Mouse (Mus musculus) E14TG2a.4 (cell line): ENCODE results near the gene Clec2g.
"Not testable (repeated sequence)": the region's sequence is repeated elsewhere in the genome, so short reads cannot be mapped to it uniquely, and the experiment has no call there.

Experiments
- H3K27me3 ChIP-seq: 2 replicates; pipeline ENCODE4 v1.6.1; 2014; ENCODE audit warnings: low read length, control low read depth; ENCODE audit not compliant: insufficient read depth
- H3K36me3 ChIP-seq: 2 replicates; pipeline ENCODE4 v1.6.1; 2014; ENCODE audit warnings: low read length, control low read depth; ENCODE audit not compliant: insufficient read depth
- H3K4me1 ChIP-seq: replicated peaks from 2 replicates; pipeline ENCODE4 v1.6.1; 2014; ENCODE audit warnings: low read depth, low read length, control low read depth
- H3K4me3 ChIP-seq: replicated peaks from 2 replicates; pipeline ENCODE4 v1.5.1; 2014; ENCODE audit warnings: mild to moderate bottlenecking, low read length
- H3K9me3 ChIP-seq: 2 replicates; pipeline ENCODE4 v1.6.1; 2014; ENCODE audit warnings: low read length, control low read depth
- CTCF ChIP-seq: conservative IDR thresholded peaks from 2 replicates; pipeline ENCODE4 v1.5.1; 2014; ENCODE audit warnings: low read length
- NANOG ChIP-seq: IDR thresholded peaks from 2 replicates; pipeline ENCODE4 v1.6.1; 2014; ENCODE audit warnings: borderline replicate concordance, low read length, mixed read lengths
- POU5F1 ChIP-seq: IDR thresholded peaks from 2 replicates; pipeline ENCODE4 v1.6.1; 2014; ENCODE audit warnings: low read length, borderline replicate concordance

Gene Clec2g

DNA sequence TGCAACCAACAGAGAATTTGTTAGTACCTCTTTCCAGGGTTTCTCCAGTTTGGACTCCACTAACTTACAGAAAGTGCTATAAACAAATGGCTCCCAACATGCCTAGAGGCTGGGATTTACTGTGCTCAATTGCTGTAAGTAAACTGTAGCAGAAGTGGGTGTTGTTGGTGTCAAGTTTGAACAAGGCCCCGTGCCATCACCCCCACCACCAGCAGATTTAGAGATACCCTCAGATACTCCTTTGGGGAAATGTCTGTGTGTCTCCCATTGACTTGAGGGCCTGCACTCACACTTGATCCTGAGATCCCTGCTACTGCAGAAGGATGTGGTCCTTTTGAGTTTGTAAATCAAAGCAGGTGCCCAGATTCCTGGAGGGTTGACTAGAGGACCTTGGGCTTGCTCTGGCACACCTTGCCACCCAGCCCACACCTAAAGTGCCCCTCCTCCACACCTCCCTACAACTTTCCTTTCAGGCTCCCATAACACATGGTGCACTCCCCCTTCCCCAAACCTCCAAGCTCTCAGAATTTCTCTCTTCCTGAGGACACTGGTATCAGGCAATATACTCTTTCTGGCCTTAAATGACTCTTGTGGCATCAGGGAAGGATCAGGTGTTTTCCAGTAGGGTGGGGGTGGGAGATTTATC, 37.3 kb downstream of the Clec2g start:
- TF ChIP-seq CTCF (no peak), NANOG (no peak), POU5F1 (no peak)
- H3K4me1 ChIP-seq = no peaks in the 10 kb centered on the region
- H3K36me3 ChIP-seq = no peaks in the 10 kb centered on the region
- H3K27me3 ChIP-seq = no peaks in the 10 kb centered on the region
- H3K4me3 ChIP-seq = no peak overlapping the region
- H3K9me3 ChIP-seq = peaks cover 31% of the 10 kb centered on the region

GRCm38 (mm10) chr6:128972156-128972555, 38.0 kb downstream of the Clec2g start:
- Histone ChIP-seq H3K36me3 (no peaks in the 10 kb centered on the region), H3K4me3 (no peak overlapping the region), H3K9me3 (peaks cover 27% of the 10 kb centered on the region), H3K4me1 (no peaks in the 10 kb centered on the region), H3K27me3 (no peaks in the 10 kb centered on the region)
- TF ChIP-seq CTCF = no peak
- TF ChIP-seq NANOG = no peak
- no peak for TF ChIP-seq POU5F1

DNA sequence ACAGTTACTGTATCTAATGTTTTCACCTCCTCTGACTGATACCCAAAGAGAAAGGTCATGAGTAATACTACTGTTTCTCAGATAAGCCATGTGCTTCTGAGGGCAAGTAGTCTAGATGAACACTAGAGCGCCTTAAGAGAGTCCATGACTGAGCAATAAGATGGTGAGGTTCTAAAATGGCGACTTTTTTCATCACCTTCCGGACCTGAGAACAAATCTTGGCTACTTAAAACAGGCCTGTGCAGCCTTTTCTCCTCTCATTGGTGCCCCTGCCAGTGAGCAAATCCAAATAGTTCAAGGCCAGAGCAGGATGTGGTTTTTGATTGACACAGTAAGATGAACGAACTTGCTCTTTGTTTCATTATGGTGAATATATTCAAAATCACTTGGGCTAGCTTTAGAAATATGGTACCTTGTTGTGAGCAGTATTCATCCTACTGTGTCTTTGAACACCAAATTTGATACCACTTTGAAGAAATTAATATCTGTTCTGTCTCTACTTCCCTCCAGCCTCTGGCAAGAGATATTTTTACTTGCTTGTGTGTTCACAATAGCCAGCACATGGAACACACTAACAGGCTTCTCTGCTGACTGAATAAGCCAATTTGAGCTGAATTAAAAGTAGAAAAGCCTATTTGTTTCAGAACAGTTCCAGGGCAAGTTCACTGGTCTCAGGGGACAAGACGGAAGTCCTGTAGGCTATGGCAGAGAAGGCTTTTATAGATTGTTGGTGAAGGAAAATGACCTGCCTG, 38.7 kb downstream of the Clec2g start:
- Histone ChIP-seq H3K36me3 (no peaks in the 10 kb centered on the region), H3K9me3 (peaks cover 27% of the 10 kb centered on the region), H3K4me1 (no peaks in the 10 kb centered on the region), H3K4me3 (no peak overlapping the region), H3K27me3 (no peaks in the 10 kb centered on the region)
- TF ChIP-seq NANOG (no peak), POU5F1 (no peak), CTCF (no peak)

DNA sequence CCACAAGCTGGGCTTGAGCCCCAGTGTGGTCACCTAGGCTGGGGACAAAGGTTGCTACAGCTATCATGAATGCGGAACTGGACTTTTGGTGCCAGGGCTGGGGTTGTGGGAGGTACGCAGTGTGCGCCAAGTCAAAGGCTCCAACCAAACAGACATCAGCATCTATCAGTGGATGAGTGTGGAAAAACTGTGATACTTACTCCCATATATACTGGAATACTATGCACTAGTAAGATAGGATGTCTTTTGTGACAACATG, 39.2 kb downstream of the Clec2g start:
- Histone ChIP-seq H3K27me3 (no peaks in the 10 kb centered on the region), H3K9me3 (peaks cover 22% of the 10 kb centered on the region), H3K4me1 (no peaks in the 10 kb centered on the region), H3K4me3 (no peak overlapping the region), H3K36me3 (no peaks in the 10 kb centered on the region)
- TF ChIP-seq POU5F1 (no peak), NANOG (no peak), CTCF (no peak)

GRCm38 (mm10) chr6:128974850-128975249, 40.7 kb downstream of the Clec2g start:
- H3K4me1 ChIP-seq, H3K4me3 ChIP-seq, H3K9me3 ChIP-seq, H3K36me3 ChIP-seq, H3K27me3 ChIP-seq: not testable (repeated sequence)

DNA sequence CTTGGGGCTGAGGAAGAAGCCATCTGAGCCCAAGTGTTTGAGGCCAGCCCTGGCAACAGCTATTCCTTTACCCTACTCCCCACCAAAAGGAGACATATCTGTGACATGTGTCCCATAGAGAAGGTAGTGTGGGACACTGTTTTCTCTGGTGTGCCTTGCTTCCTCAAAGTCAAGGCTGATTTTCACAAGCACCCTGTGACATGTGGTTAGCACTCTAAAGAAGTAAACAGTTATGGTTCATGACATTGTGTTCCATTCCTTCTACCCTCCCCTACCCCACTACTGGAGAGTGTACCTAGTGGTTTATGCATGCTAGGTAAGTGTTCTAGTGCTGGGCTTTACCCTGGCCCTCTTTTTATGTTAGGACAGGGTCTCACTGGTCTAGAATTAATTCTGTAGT, 42.0 kb downstream of the Clec2g start:
- Histone ChIP-seq H3K4me3 (no peak overlapping the region), H3K9me3 (peaks cover 12% of the 10 kb centered on the region), H3K4me1 (no peaks in the 10 kb centered on the region), H3K36me3 (no peaks in the 10 kb centered on the region), H3K27me3 (no peaks in the 10 kb centered on the region)
- TF ChIP-seq CTCF (no peak), NANOG (no peak)

GRCm38 (mm10) chr6:128981951-128982541, 47.9 kb downstream of the Clec2g start:
- H3K9me3 ChIP-seq = peaks cover 11% of the 10 kb centered on the region
- H3K36me3 ChIP-seq, H3K4me3 ChIP-seq, H3K27me3 ChIP-seq, H3K4me1 ChIP-seq: not testable (repeated sequence)

DNA sequence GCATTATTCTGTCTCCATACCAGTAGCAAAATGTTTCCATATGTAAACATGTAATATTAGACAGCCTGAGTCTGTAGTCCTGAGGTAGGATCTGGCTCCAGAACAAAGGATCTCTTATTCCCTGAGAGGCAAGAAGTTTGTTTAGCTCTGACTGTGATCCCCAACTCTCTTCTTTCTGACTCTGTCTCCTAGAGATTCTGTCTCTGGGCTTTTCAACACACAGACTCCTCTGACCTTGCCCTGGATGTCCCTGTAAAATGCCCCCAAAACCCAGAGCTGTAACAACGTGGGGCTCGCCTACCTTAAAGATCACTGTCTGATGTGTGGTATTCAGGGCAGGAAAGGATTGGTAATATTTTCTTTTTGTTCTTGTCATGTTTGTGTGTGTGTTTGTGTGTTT, 58.2 kb downstream of the Clec2g start:
- H3K9me3 ChIP-seq = peaks cover 63% of the 10 kb centered on the region
- H3K27me3 ChIP-seq = no peaks in the 10 kb centered on the region
- H3K36me3 ChIP-seq = no peaks in the 10 kb centered on the region; the same call in 1 of the 2 replicates
- no peak for TF ChIP-seq NANOG
- no peak for TF ChIP-seq CTCF
- TF ChIP-seq POU5F1 = no peak
- no peak overlapping the region for H3K4me3 ChIP-seq
- no peaks in the 10 kb centered on the region for H3K4me1 ChIP-seq

GRCm38 (mm10) chr6:128992753-128993152, 58.6 kb downstream of the Clec2g start:
- Histone ChIP-seq H3K36me3 (no peaks in the 10 kb centered on the region; the same call in 1 of the 2 replicates), H3K27me3 (no peaks in the 10 kb centered on the region), H3K4me3 (no peak overlapping the region), H3K4me1 (no peaks in the 10 kb centered on the region), H3K9me3 (peaks cover 63% of the 10 kb centered on the region)
- no peak for TF ChIP-seq POU5F1
- no peak for TF ChIP-seq NANOG
- no peak for TF ChIP-seq CTCF
